Mouse (Mus musculus) cerebellum, postnatal 14 days (tissue): ENCODE results near the gene Tmprss11b.
A peak's percentile ranks its signal among the peaks of the same experiment; 100 is the strongest.

Source experiments
- DNase-seq, 2 experiments: peaks; one replicate each; pipeline ENCODE4 v3.0.0; 2021; ENCODE audit warnings: mixed read lengths in 2 of 2

The Tmprss11b gene

GRCm38 (mm10) chr5:86676262-86676661 is at the start of gene Tmprss11b:
Gene Tmprss11b, minus strand, starts transcription at chr5:86676362.
- DNase-seq, result no peak

GRCm38 (mm10) chr5:86725021-86725420 is 48.9 kb upstream of the Tmprss11b start:
- DNase-seq, result no peak

- DNase-seq, result no peak
Observed at GRCm38 (mm10) chr5:86722820-86723460, 46.8 kb upstream of the Tmprss11b start.

GRCm38 (mm10) chr5:86714967-86715366 is 38.8 kb upstream of the Tmprss11b start:
- DNase-seq, result no peak

GRCm38 (mm10) chr5:86704923-86705322 is 28.8 kb upstream of the Tmprss11b start:
- DNase-seq, result no peak

- DNase-seq, result peak; percentile 67 to 77
Observed at GRCm38 (mm10) chr5:86684667-86685066, 8.5 kb upstream of the Tmprss11b start.

- peak; percentile 58 to 78 for DNase-seq
Observed at GRCm38 (mm10) chr5:86649185-86649584, 27.0 kb downstream of the Tmprss11b start.

GRCm38 (mm10) chr5:86640795-86641194 is 35.4 kb downstream of the Tmprss11b start:
- DNase-seq, result no peak

GRCm38 (mm10) chr5:86632324-86632723 is 43.8 kb downstream of the Tmprss11b start, which contains the start of gene Tmprss11f:
Gene Tmprss11f, minus strand, starts transcription at chr5:86632424.
- DNase-seq, result no peak

- no peak for DNase-seq
Observed at GRCm38 (mm10) chr5:86630700-86631099, 45.5 kb downstream of the Tmprss11b start.

- DNase-seq, result no peak
Observed at GRCm38 (mm10) chr5:86621778-86622177, 54.4 kb downstream of the Tmprss11b start.
